In the genomic region with DNA sequence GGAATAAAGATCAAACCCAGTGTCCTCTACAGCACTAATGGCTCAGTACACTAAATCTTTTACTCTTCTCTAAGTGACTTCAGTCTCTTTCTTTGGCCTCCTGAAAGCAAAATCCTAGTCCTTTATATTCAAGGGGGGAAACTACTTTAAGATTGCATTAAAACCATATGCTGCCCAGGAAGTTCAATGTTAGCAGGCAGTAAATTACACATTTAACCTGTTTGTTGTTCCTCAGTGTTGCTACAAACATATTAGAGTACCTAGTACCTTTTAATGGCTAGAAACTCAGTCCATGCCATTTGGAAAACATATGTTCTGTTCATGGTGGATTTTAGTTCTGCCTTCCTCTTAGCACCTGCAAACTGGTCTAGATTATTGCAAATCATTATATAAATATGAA, we compare ENCODE assay signal across 24 mouse cellular contexts.
"Had no signal": no experiment of that assay in that cellular context is flagged by ENCODE, and none has a peak within 500 bp of the region (broad histone marks: within the 10 kb centered on the region; RNA-seq: fewer than 3 reads in every experiment).

No protein-coding gene starts in this region.

- H3K4me3 ChIP-seq: gastrocnemius, adult 2 months; heart, embryonic 10.5 days; heart, embryonic 12.5 days; hindbrain, embryonic 10.5 days; hindbrain, embryonic 12.5 days; intestine, embryonic 15.5 days; limb, embryonic 13.5 days; limb, embryonic 15.5 days; liver, embryonic 13.5 days; liver, embryonic 15.5 days had no signal

- H3K9me3 ChIP-seq: heart, embryonic 10.5 days; heart, embryonic 12.5 days; hindbrain, embryonic 10.5 days; hindbrain, embryonic 12.5 days; intestine, embryonic 15.5 days; limb, embryonic 13.5 days; limb, embryonic 15.5 days; liver, embryonic 13.5 days; liver, embryonic 15.5 days had no signal

- H3K9ac ChIP-seq: heart, embryonic 12.5 days; hindbrain, embryonic 12.5 days; hindbrain, embryonic 14.5 days; intestine, embryonic 15.5 days; limb, embryonic 13.5 days; limb, embryonic 15.5 days; liver, embryonic 13.5 days; liver, embryonic 15.5 days had no signal

- H3K4me1 ChIP-seq: hindbrain, embryonic 10.5 days; hindbrain, embryonic 12.5 days; intestine, embryonic 15.5 days; limb, embryonic 15.5 days; liver, embryonic 13.5 days; liver, embryonic 15.5 days had no signal

- H3K27me3 ChIP-seq: heart, embryonic 12.5 days; hindbrain, embryonic 12.5 days; intestine, embryonic 15.5 days; limb, embryonic 15.5 days; liver, embryonic 13.5 days; liver, embryonic 15.5 days had no signal

- H3K4me2 ChIP-seq: heart, embryonic 12.5 days; hindbrain, embryonic 12.5 days; hindbrain, embryonic 14.5 days; intestine, embryonic 15.5 days; limb, embryonic 13.5 days; limb, embryonic 15.5 days; liver, embryonic 11.5 days; liver, embryonic 13.5 days; liver, embryonic 15.5 days had no signal

- H3K36me3 ChIP-seq: heart, embryonic 10.5 days; heart, embryonic 12.5 days; hindbrain, embryonic 10.5 days; hindbrain, embryonic 12.5 days; intestine, embryonic 15.5 days; limb, embryonic 13.5 days; limb, embryonic 15.5 days; liver, embryonic 13.5 days; liver, embryonic 15.5 days had no signal

- H3K27ac ChIP-seq: gastrocnemius, adult 2 months; heart, embryonic 10.5 days; hindbrain, embryonic 10.5 days; hindbrain, embryonic 12.5 days; hindbrain, embryonic 14.5 days; intestine, embryonic 15.5 days; limb, embryonic 13.5 days; limb, embryonic 15.5 days; liver, embryonic 13.5 days; liver, embryonic 15.5 days had no signal

- DNase-seq: gastrocnemius, adult 2 months; gastrocnemius, postnatal 10 days; gastrocnemius, postnatal 25 days; heart, adult 18-20 months; heart, postnatal 10 days; heart, postnatal 4 days; kidney, adult 18-20 months; kidney, postnatal 10 days; kidney, postnatal 25 days; layer of hippocampus, adult 9-11 months; layer of hippocampus, postnatal 36 days; left cerebral cortex, postnatal 4 days; liver, embryonic 13.5 days had no signal

- ATAC-seq: intestine, embryonic 15.5 days; intestine, postnatal 0 days had no signal
